Mouse (Mus musculus) cerebellum, postnatal 36 days (tissue): ENCODE results near the gene Msi1.

Source experiments
- DNase-seq, 2 experiments: peaks; one replicate each; pipeline ENCODE4 v3.0.0; 2021 to 2022; ENCODE audit warnings: mixed read lengths in 2 of 2

The Msi1 gene

DNA sequence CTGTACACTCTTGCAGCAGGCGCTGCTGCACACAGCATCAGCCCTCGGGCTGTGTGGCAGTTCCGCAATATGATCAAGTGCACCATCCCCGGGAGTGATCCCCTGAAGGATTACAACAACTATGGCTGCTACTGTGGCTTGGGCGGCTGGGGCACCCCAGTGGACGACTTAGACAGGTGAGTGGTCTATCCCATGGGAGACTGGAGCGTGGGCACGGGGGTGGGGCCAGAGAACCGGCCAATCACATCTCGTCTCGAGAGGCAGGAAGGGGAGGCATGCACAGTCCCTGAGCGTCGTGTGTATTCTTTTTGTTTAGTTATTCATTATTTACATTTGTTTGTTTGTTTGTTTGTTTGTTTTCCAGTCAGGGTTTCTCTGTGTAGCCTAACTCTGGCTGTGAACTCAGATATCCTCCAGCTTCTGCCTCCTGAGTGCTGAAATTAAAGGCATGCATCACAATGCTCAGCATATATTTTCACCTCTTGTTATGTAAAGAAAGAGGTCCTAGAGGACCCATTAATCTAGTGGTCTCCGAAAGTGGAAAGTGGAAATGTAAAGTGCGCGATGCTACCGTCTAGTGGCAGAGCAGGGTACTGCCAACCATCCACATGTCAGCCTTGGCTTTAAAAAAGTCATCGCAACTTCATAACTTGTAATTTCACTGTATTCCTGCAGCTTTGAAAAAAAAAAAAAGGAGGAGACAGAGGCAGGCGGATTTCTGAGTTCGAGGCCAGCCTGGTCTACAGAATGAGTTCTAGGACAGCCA lies 41.5 kb downstream of the Msi1 start:
- DNase-seq, result peak; percentile 52 to 62

DNA sequence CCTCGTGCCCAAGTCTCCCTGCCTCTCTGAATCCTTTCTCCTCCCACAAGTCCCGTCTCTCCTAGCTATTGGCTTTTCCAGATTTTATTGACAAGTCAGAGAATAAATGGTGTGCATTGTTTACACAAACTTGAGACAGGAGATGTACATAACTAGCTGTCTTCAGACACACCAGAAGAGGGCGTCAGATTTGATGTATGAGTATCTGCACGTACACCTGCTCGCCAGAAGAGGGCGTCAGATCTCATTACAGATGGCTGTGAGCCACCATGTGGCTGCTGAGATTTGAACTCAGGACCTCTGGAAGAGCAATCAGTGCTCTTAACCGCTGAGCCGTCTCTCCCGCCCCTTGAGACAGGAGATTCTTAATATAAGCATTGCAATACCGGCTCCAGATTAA lies 43.8 kb downstream of the Msi1 start:
- DNase-seq, result no peak

DNA sequence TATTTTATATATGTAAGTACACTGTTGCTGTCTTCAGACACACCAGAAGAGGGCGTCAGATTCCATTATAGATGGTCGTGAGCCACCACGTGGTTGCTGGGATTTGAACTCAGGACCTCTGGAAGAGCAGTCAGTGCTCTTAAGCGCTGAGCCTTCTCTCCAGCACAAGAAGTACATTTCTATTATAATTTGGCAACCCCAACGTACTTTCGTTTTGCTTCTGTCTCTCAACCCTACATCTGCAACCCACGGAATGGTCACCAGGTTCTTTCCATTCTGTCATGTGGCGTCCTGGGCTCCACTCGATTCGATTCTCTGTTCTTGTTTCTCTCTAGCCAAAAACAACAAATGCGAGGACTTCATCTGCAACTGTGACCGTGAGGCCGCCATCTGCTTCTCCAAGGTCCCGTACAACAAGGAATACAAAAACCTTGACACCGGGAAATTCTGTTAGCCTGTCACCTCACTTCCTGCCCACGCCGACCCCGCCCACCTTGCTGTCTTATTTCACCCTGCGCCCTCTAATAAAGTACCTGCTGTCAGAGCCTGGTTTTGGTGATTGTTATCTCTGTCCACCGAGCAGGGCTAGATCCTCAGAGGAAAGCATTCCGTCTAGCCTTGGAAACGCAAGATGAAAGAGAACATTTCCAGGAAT lies 44.9 kb downstream of the Msi1 start:
- DNase-seq, result no peak

DNA sequence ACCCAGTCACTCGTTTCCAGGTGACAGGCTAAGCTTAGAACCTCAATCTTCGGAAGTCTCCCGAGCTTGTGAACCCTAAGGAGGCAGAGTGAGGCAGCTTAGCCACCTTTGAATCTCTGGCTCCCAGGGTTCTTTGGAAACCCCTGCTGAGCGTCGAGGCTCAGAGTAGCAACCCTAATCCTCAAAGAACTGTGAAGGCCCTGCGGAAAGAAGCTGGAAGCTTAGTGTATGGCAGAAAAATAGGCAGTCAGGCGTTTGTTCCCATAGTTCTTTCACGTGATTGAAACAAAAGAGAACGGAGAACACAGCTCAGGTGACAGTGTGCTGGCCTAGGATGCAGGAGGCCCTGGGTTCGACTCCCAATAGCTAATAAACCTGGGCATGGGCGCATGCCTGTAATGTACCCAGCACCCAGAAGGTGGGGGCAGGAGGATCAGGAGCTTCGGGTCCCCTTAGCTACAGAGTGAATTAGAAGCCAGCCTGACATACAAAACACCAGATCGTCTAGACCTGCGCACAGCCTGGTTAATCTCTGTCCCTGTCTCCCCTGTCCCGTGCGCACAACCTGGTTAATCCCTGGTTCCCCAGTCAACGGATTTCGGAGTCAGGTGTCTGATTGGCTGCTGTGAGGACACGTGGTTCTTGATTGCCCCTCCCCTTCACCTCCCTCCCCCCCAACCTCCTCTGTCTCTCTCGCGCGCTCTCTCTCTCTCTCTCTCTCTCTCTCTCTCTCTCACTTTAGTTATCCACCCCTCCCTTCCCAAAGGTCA lies 46.1 kb downstream of the Msi1 start:
- DNase-seq, result peak; percentile 46 to 61

DNA sequence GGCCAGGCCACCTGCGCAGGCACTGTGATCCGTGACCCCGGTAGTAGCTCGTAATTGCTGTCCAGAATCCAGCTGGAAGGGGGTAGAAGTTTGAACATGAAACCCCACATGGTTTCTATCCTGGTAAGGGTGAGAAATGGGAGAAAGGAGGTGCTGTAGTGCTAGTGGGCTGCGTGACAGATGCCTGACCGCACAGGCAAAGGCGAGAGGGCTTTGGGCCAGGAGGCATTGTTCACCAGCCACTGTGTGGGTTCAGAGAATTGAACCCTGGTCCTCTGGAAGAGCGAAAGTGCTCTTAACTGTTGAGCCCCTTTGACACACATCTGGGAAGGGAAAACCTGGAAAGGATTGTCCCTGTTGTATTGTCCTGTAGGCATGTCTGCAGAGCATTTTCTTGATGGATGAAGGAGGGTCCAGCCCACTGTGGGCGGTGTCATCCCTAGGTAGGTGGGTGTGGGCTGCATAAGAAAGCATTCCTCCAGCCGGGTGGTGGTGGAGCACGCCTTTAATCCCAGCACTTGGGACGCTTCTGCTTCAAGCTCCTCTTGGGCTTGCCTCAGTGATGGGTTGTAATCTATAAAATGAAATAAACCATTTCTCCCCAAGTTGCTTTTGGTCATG lies 46.8 kb downstream of the Msi1 start:
- DNase-seq, result no peak

DNA sequence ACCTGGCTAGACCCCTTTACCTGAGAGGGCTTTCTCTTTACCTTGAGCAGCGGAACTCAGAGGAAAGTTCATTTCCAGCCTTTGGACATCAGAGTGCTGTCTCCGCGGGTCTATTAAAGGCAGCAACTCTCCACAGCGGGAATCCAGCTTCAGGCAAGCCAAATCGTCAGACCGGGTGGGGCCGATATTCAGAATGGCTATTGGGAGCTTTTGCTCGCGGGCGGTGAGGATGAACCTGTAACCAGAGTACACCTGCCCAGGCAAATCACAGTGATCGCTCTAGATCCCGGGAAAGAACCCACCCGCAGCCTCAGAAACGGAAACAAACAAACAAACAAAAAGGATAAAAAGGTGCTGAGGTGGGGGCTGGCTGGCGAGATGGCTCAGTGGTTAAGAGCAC lies 50.2 kb downstream of the Msi1 start:
- DNase-seq, result no peak

DNA sequence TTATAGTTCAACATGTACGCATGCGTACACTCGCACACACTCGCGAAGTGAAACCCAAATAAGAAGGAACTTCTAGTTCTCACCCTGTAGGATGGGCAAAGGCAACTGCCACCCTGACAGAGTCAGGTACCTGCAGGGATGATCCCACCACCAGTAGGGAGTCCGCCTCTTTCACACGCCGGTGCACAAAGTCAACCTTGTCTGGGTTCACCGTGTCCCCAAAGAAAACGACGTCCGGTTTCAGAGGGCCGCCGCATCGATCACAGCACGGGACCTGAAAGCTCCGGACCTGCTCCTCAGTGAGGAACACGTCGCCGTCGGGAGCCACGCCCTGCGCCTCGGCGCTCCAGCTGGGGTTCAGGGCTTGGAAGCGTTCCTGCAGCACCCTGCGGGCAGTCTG lies 50.7 kb downstream of the Msi1 start:
- DNase-seq, result no peak

DNA sequence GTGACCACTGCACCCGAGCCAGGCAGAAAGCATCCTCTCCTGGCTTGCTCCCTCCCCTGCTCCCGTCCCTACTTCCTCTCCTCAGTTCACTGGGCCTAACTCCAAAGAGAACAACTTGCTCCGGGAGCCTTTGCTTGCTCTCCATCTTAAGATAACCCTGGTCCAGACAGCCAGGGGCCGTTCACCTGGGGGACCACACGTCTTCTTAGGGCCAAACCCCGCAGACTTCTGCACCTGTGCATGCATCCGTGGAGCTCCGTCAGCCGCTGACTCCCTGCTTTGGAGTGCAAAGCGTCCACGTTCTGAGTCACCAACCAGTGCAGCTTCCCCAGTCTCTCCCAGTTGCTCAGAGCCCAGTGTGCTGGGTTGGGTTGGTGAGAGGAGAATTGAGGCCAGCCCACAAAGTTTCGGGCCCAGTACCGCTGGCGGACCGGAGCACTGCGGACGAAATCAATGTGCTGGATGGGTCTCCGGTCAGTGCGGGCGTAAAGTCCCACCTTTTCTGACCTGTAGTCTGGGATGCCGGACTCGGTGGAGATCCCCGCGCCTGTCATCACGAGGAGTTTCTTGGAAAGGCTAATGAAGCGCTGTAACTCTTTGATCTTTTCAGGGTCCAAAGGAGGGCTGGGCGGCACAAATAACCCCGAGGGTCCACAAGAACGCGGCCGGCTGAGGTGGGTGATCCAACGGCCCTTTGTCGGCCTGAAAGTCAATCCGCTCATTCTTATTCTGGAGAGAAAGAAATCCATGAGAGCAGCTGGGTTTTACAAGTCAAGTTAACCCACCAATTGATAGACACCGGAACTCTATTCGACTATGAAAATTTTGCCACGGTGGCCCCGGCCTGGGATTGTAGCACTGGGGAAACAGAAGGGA lies 53.2 kb downstream of the Msi1 start:
- no peak for DNase-seq

DNA sequence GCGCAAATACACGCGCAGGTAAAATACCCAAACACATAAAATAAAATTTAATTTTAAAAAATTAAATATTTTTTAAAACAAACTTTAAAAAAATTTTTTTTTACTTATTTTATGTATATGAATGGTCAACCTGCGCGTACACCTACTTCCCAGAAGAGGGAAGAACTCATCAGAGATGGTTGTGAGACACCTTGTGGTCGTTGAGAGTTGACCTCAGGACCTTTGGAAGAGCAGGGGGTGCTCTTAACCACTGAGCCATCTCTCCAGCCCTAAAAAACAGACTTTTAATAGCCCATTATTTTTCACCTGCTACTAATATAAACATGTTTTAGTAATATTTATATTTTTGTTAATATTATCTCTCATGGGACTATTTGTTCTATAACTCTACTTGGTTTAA lies 54.0 kb downstream of the Msi1 start:
- DNase-seq, result no peak

DNA sequence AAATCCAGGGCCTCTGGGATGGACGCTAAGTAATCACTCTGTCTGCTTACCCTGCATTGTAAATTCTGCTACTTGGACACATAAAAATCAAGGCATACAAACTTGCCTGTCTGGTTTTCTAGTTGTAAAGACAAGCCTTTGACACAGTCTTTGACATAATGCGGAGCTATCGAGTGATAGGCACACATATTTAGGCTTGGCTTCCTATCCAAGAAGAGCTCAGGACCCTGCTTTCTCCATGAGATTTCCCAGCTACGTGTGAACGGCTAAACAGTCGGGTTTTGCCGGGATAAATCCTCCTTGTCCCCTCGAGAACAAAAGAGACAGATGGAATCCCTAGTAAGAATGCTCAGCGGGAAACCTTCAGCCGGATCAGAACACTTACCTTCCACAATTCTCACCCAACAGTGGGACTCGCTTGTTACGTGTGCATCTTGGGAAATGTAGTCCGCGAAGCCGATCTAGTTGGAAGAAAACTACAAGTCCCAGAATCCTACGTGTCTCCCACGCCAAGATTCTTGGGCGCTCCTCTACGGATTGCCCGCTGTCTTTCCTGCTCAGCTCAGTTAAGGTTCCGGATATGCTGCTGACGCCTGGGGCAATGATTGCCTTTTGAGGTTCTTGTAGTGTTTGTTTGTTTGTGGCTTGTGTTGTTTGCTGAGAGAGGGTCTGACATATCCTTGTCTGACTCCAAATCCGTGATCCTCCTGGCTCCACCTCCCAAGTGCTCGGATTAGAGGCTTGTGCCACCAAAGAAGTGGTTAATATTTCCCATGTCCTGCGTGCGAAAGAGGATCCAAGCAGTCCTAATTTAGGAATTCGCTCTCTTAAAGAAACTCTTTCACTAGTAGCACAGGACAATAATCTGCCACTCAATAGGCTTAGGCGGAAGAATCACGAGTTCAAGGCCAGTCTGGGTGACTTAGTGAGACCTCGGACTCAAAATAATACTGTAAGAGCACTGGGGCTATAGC lies 54.8 kb downstream of the Msi1 start, which contains the start of gene Sirt4:
Sirt4 (minus strand) TSS at position 779 of the 974 bp plus-strand sequence.
- peak; percentile 74 to 84 for DNase-seq

DNA sequence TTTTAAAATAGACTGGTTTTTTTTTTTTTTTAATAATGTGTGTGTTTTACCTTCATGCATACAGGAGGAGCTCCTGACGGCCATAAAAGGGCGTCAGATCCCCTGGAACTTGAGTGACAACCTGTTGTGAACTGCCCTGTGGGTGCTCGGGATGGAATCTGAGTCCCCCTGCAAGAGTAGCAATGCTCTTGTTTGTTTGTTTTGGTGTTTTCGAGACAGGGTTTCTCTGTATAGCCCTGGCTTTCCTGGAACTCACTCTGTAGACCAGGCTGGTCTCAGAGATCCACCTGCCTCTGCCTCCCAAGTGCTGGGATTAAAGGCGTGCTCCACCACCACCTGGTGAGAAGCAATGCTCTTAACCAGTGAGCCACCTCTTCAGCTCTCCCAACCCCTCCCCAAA lies 55.6 kb downstream of the Msi1 start:
- DNase-seq, result no peak

DNA sequence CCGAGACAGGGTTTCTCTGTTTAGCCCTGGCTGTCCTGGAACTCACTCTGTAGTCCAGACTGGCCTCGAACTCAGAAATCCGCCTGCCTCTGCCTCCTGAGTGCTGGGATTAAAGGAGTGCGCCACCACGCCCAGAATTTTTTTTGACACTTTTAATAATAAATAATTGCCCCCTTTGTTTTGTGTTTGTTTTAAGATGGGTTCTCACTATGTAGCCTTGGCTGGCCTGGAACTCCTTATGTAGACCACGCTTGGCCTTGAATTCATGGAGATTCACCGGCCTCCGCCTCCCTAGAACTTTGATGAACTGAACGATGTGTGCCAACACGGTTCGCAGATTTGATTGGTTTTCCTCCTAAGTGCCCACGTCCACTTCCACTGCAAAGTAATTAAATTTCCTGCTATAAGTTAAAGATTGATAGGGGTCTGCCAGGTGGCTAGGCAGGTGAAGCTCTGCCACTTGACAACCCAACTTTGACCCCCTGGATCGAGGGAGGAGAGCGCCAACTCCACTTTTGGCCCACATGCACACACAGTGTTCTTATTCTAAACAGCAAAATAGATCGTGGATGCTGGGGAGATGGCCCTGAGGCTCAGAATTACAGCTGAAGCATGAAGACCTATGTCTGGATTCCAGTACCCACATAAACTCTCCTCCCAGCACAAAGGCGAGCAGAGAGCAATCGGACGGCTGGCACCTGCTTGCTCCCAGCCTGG lies 56.2 kb downstream of the Msi1 start:
- DNase-seq, result no peak

DNA sequence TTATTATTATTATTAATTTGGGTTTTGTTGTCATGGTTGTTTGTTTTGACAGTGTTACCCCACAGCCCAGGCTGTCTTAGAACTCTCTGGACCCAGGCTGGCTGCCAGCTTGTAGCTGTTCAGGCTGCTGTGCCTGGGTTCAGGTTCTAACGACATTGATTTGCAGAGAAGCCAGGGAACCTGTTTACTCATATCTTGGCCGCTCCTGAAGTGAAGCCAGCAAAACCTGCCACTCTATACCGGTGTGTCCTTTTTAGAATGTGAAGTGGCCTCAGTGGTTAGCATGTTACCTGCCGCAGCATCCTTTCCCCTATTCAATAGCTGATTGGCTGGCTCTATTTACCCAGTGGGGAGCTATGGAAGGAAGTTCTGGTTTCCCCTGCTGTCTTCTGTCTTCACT lies 57.3 kb downstream of the Msi1 start:
- DNase-seq, result no peak

DNA sequence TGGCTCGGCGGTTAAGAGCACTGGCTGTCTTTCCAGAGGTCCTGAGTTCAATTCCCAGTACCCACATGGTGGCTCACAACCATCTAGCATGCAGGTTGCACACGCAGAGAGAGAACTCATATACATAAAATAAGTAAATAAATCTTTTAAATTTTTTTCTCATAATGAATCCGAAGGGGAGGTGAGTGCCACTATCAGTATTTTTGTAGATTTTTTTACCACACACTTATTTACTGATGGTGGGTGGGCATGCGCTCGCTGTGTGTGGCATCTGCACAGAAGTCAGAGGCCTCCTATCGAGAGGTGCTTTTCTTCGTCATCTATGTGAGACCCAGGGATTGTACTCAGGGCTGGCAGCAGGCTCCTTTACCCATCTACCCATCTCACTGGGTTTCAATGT lies 58.0 kb downstream of the Msi1 start:
- DNase-seq, result no peak

DNA sequence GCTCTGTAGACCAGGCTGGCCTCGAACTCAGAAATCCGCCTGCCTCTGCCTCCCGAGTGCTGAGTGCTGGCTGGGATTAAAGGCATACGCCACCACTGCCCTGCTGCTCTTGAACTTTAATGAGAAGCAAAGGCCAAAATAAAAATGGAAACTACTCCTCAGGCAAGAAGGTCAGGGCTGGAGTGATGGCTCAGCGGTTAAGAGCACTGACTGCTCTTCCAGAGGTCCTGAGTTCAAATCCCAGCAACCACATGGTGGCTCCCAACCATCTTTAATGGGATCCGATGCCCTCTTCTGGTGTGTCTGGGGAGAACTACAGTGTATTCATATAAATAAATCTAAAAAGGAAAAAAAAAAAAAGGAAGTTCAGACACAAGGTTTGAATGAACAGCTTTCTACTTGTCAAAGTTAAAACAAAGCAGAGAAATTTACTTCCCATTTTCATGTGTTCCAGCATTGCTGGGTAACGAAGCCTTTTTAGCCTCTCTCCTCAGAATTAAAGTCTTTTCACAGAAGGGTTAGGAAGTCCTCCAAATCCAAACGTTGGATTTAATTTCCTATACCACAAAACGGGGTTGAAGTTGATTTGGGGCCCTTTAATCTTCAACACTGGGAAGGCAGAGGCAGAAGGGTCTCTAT lies 58.7 kb downstream of the Msi1 start:
- no peak for DNase-seq

DNA sequence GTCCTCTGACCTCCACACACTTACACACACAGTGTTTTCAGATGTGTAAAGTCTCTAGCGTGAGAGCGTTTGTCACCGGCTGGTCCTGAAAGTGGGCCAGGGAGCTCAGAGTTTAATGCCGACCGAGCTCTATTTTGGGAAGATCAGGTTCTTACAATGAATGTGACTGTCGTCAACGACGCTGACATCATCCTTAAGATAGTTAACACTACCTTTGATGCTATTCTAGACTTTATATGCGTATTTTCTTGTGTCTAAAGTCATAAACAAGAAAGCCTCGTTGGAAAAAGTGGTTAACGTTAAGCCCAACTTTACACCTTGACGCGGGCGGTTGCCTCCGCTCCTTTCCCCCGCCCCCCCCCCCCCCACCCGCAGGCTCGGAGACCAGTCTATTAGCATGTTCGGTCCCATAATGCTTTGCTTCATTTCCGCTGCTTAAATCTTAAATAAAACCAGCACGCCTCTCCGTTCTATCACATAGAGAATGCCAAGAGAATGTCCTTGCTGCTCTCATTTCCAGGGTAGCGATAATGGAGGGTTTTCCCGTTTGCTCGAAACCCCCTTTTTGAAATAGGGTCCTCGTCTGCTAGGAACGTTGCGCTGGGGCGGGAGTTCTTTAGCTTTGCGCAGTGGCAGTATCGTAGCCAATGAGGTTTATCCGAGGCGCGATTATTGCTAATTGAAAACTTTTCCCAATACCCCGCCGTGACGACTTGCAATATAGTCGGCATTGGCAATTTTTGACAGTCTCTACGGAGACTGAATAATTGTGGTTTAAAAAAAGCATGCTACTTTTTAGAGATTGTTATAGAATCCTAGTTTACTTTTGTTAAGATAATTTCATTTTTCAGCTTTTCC lies 59.7 kb downstream of the Msi1 start:
- DNase-seq, result peak; percentile 70 to 87

DNA sequence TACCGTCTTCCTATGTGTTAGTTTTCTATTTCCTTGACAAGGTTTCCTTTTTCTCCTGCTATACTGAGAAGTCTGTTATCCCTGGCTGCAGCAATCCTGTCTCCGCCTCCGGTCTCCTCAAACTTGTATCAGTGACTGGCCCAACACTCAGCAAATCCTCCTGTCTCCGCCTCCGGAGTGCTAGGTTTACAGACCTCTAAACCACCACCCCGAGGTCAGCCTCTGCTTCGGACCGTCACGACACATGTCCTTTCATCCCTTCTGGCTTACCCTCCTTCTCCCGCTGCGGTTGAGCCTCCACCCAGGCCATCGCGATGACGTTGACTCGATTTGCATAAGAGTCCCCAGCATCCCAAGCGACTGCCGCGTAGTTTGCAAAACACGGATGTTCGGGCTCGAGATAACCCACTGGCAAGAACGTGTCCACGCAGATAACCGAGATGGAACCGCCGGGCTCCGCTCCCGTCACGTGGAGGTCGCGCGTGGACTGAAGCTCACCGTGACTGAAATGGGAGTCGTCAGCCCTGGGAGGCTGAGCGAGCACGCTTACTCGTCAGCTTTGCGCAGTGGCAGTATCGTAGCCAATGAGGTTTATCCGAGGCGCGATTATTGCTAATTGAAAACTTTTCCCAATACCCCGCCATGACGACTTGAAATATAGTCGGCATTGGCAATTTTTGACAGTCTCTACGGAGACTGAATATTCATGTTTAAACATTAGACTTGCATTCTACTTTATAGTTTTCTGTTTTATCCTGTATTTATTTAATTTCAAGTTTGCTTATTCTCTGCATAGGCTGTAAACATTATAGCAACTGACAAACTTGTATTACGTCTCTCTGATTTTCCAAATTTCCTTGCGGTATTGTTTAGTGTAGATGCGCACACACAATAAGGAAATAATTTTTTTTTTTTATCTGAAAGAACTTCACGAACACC lies 60.6 kb downstream of the Msi1 start:
- DNase-seq, result peak; percentile 86 to 93

DNA sequence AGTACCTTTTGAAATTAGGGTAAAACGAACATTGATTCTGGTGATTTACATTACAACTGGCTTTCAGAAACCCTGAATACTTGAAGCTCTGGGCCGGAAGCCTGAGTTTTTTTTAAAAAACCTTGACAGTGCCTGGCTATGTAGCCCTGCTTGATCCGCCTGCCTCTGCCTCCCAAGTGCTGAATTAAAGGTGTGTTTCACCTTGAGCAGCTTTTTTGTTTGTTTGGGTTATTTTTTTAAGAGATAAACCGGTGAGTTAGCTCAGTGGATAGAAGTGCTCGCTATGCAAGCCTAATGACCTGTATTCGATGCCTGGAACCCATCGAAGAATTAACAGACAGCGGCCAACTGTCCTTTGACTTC lies 61.2 kb downstream of the Msi1 start:
- DNase-seq, result no peak
